Mouse (Mus musculus): ENCODE results near the gene Vmn1r30. TPM values are rescaled to one million over a fixed set of nuclear protein-coding genes. Genes with fewer than 3 reads are reported as not detected.

Gene Vmn1r30
- not detected in 2 replicates for polyA plus RNA-seq (2015; fragmentation: Nextera tagmentation; extraction: Ambion mirVana)

DNA sequence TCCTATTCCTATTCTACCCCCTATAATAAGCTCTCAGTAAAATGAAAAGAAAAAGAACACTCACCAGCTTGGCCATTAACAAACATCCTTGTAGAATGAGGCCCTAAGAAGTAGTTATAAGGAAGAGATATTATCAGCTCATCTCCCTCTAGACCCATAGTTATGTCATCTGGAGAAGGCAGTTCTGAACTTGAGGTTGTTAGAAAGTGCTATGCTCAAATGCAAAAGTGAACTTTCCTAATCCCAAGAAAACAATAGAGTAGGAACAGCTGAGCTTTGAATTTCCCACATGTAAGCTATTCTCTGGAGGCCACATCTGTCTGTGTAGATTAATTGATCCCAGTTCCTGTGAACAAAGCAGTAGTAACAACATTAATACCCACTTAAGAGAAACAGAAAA, at the start of gene Vmn1r30:
Gene Vmn1r30 (minus strand): TSS at position 101 of the 400 bp plus-strand sequence.
- H3K4me1 ChIP-seq = no peaks in the 10 kb centered on the region
- ATAC-seq (ENCODE audit: insufficient read depth, low FRiP score, low read depth) = no peak
- H3K9ac ChIP-seq = no peak within 1 kb of the TSS
- no peaks in the 10 kb centered on the region for H3K9me3 ChIP-seq
- H3K27me3 ChIP-seq (replicated peaks) = no peaks in the 10 kb centered on the region
- H3K36me3 ChIP-seq = no peaks in the 10 kb centered on the region
- H3K4me3 ChIP-seq (replicated peaks) = no peak within 1 kb of the TSS
- H3K27ac ChIP-seq = no peak within 1 kb of the TSS
- no peak within 1 kb of the TSS for H3K4me2 ChIP-seq

DNA sequence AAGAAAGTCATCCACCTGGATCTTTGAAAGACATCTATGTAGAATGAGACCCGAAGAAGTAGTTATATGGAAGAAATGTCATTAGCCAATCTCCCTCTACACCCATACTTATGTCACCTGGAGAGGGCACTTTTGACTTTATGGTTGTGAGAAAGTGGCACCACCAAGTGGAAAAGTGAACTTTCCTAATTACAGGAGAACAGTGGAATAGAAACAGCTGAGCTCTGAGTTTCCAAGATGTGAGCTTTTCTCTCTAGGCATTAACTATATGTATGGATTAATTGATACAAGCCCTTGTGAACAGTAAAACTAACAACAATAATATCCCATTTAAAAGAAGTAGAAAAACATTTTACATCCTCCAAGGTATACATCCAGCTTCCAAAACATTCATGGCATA, 32.0 kb upstream of the Vmn1r30 start, which contains the start of gene Vmn1r31:
Gene Vmn1r31 (minus strand): TSS at position 101 of the 400 bp plus-strand sequence.
- Histone ChIP-seq H3K27ac (no peak within 1 kb of the TSS), H3K27me3 (replicated peaks) (no peaks in the 10 kb centered on the region), H3K9ac (no peak within 1 kb of the TSS), H3K4me3 (replicated peaks) (no peak within 1 kb of the TSS), H3K9me3 (no peaks in the 10 kb centered on the region), H3K4me2 (no peak within 1 kb of the TSS), H3K4me1 (no peaks in the 10 kb centered on the region), H3K36me3 (no peaks in the 10 kb centered on the region)
- 78% methylated on average over 1 of the region's 1 CpGs for WGBS
- ATAC-seq (ENCODE audit: insufficient read depth, low FRiP score, low read depth) = no peak

Other genes starting within 250 kb of the Vmn1r30 start
- gene Vmn1r27, start 224.6 kb downstream of the Vmn1r30 start, polyA plus RNA-seq (2015; fragmentation: Nextera tagmentation; extraction: Ambion mirVana) = not detected in 2 replicates
- not detected in 2 replicates for gene Vmn1r28, start 181.3 kb downstream of the Vmn1r30 start, polyA plus RNA-seq (2015; fragmentation: Nextera tagmentation; extraction: Ambion mirVana)
- gene Vmn1r29, start 141.8 kb downstream of the Vmn1r30 start, polyA plus RNA-seq (2015; fragmentation: Nextera tagmentation; extraction: Ambion mirVana) = not detected in 2 replicates
- gene Vmn1r31, start 31.9 kb upstream of the Vmn1r30 start, polyA plus RNA-seq (2015; fragmentation: Nextera tagmentation; extraction: Ambion mirVana) = not detected in 2 replicates
- 64.1 and 66.9 TPM in 2 replicates for gene Abcg2, start 141.1 kb upstream of the Vmn1r30 start, polyA plus RNA-seq (2015; fragmentation: Nextera tagmentation; extraction: Ambion mirVana)

Measured in stomach, embryonic 15.5 days (tissue).